Mouse (Mus musculus) bone marrow macrophage, adult 2 months (primary cell): ENCODE data around the gene Kcnq2.

Experiments
- CTCF ChIP-seq: IDR thresholded peaks from 2 replicates; pipeline ENCODE4 v1.5.1; 2012; ENCODE audit warnings: low read depth, mild to moderate bottlenecking, low read length, moderate library complexity
- POLR2A ChIP-seq: IDR thresholded peaks from 2 replicates; pipeline ENCODE4 v1.6.1; 2012; ENCODE audit warnings: mild to moderate bottlenecking, low read depth, low read length, borderline replicate concordance

GRCm38 (mm10) chr2:181048252-181048945 is 86.7 kb downstream of the Kcnq2 start:
- TF ChIP-seq POLR2A (no peak), CTCF (no peak)
